Mouse (Mus musculus) olfactory bulb, adult 2 months (tissue): ENCODE results near the gene Slc35d2.

Experiments used
- CTCF ChIP-seq: fragments of 200-500 bp; IDR thresholded peaks from 2 replicates; pipeline ENCODE4 v1.5.1; 2012; ENCODE audit warnings: low read depth, mild to moderate bottlenecking, low read length, moderate library complexity; ENCODE audit not compliant: insufficient read depth
- POLR2A ChIP-seq: fragments of 200-500 bp; IDR thresholded peaks from 2 replicates; pipeline ENCODE4 v1.6.1; 2012; ENCODE audit warnings: mild to moderate bottlenecking, low read depth, low read length, moderate library complexity; ENCODE audit not compliant: insufficient read depth

- TF ChIP-seq POLR2A (no peak), CTCF (no peak)
Observed at GRCm38 (mm10) chr13:64178000-64178399, 48.8 kb upstream of the Slc35d2 start.
